Mouse (Mus musculus) limb, embryonic 12.5 days (tissue): ENCODE results near the gene Col6a1. TPM values are rescaled to one million over a fixed set of nuclear protein-coding genes. Genes with fewer than 3 reads are reported as not detected.

Source experiments
- ATAC-seq: fragments of 200-750 bp; cut with Nextera tagmentation; 2 replicates; pipeline ENCODE4 v1.8.0; 2017; ENCODE audit warnings: low read depth, moderate TSS enrichment; ENCODE audit not compliant: insufficient number of reproducible peaks, insufficient read depth, low FRiP score, low TSS enrichment
- H3K27ac ChIP-seq: fragments of 300-500 bp; sonication (generic); 2 replicates; pipeline ENCODE4 v1.5.1; 2016; ENCODE audit warnings: mild to moderate bottlenecking, moderate library complexity
- H3K27me3 ChIP-seq: fragments of 300-500 bp; sonication (generic); 2 replicates; pipeline ENCODE4 v1.6.1; 2016; ENCODE audit warnings: mild to moderate bottlenecking, moderate library complexity
- H3K36me3 ChIP-seq: fragments of 300-500 bp; sonication (generic); 2 replicates; pipeline ENCODE4 v1.6.1; 2016; ENCODE audit warnings: mild to moderate bottlenecking, moderate library complexity
- H3K4me1 ChIP-seq: fragments of 300-500 bp; sonication (generic); replicated peaks from 2 replicates; pipeline ENCODE4 v1.6.1; 2016
- H3K4me2 ChIP-seq: fragments of 300-500 bp; sonication (generic); 2 replicates; pipeline ENCODE4 v1.6.1; 2016; ENCODE audit warnings: mild to moderate bottlenecking, moderate library complexity
- H3K4me3 ChIP-seq: fragments of 300-500 bp; sonication (generic); replicated peaks from 2 replicates; pipeline ENCODE4 v1.5.1; 2016; ENCODE audit warnings: mild to moderate bottlenecking
- H3K9ac ChIP-seq: fragments of 300-500 bp; sonication (generic); replicated peaks from 2 replicates; pipeline ENCODE4 v1.6.1; 2016; ENCODE audit warnings: mild to moderate bottlenecking, moderate library complexity
- H3K9me3 ChIP-seq: fragments of 300-500 bp; sonication (generic); 2 replicates; pipeline ENCODE4 v1.6.1; 2016; ENCODE audit warnings: mild to moderate bottlenecking, moderate library complexity
- WGBS: fragments of 180-500 bp; shearing (Covaris S2); methylation state at CpG from one replicate; pipeline ENCODE4 v1.1.7; 2016; 5-methylcytosine and 5-hydroxymethylcytosine counted together
- polyA plus RNA-seq: library from polyadenylated mRNA; unstranded; fragments of >200 nt; fragmentation: Nextera tagmentation; extraction: Ambion mirVana; gene quantifications from 2 replicates; pipeline ENCODE4 v1.2.1, GENCODE M21; 2016

Gene Col6a1
- polyA plus RNA-seq, 1 experiment from 2014 or later: 40.1 TPM

- Histone ChIP-seq H3K4me3 (no peak overlapping the region), H3K36me3 (no peaks in the 10 kb centered on the region), H3K27me3 (no peaks in the 10 kb centered on the region), H3K9me3 (no peaks in the 10 kb centered on the region), H3K4me1 (peaks cover 47% of the 10 kb centered on the region), H3K4me2 (no peak overlapping the region), H3K9ac (no peak overlapping the region), H3K27ac (no peak overlapping the region)
- WGBS: under 1% methylated on average over 4 of the region's 4 CpGs
- ATAC-seq: no peak
Measured at GRCm38 (mm10) chr10:76734979-76735378, 9.0 kb upstream of the Col6a1 start.

GRCm38 (mm10) chr10:76733677-76734068, 7.7 kb upstream of the Col6a1 start:
- Histone ChIP-seq H3K4me1 (peaks cover 52% of the 10 kb centered on the region), H3K9ac (peak overlapping the region; percentile 51), H3K4me3 (peak overlapping the region; percentile 25), H3K27ac (peak overlapping the region; percentile 96), H3K27me3 (no peaks in the 10 kb centered on the region), H3K4me2 (peak overlapping the region; percentile 53), H3K9me3 (no peaks in the 10 kb centered on the region), H3K36me3 (no peaks in the 10 kb centered on the region)
- WGBS: 38% methylated on average over 3 of the region's 3 CpGs
- ATAC-seq: no peak

GRCm38 (mm10) chr10:76732881-76733676, 7.1 kb upstream of the Col6a1 start:
- H3K4me3 ChIP-seq: peak overlapping the region; percentile 25
- H3K27me3 ChIP-seq: no peaks in the 10 kb centered on the region
- WGBS: 5% methylated on average over 17 of the region's 17 CpGs
- H3K9me3 ChIP-seq: no peaks in the 10 kb centered on the region
- H3K9ac ChIP-seq: peak overlapping the region; percentile 51
- peak overlapping the region; percentile 96 for H3K27ac ChIP-seq
- ATAC-seq: peak; percentile 89
- peaks cover 58% of the 10 kb centered on the region for H3K4me1 ChIP-seq
- H3K36me3 ChIP-seq: no peaks in the 10 kb centered on the region
- H3K4me2 ChIP-seq: peak overlapping the region; percentile 53

- Histone ChIP-seq H3K9me3 (no peaks in the 10 kb centered on the region), H3K4me1 (peaks cover 59% of the 10 kb centered on the region), H3K9ac (no peak overlapping the region; the same call in 1 of the 2 replicates), H3K4me3 (no peak overlapping the region), H3K27ac (peak overlapping the region; percentile 96), H3K36me3 (no peaks in the 10 kb centered on the region), H3K4me2 (peak overlapping the region; percentile 53), H3K27me3 (no peaks in the 10 kb centered on the region)
- WGBS: 60% methylated on average over 6 of the region's 6 CpGs
- ATAC-seq: no peak
Measured at GRCm38 (mm10) chr10:76732391-76732790, 6.4 kb upstream of the Col6a1 start.

GRCm38 (mm10) chr10:76731621-76732239, 5.8 kb upstream of the Col6a1 start:
- no peak for ATAC-seq
- Histone ChIP-seq H3K27me3 (no peaks in the 10 kb centered on the region), H3K9ac (no peak overlapping the region), H3K9me3 (no peaks in the 10 kb centered on the region), H3K4me1 (peaks cover 59% of the 10 kb centered on the region), H3K36me3 (no peaks in the 10 kb centered on the region), H3K4me3 (no peak overlapping the region), H3K4me2 (no peak overlapping the region), H3K27ac (peak overlapping the region; percentile 96)
- 63% methylated on average over 20 of the region's 20 CpGs for WGBS

GRCm38 (mm10) chr10:76729631-76730620, 4.0 kb upstream of the Col6a1 start:
- 78% methylated on average over 19 of the region's 19 CpGs for whole genome bisulfite sequencing
- H3K4me3 ChIP-seq: no peak overlapping the region
- H3K9ac ChIP-seq: no peak overlapping the region
- H3K27ac ChIP-seq: no peak overlapping the region
- no peaks in the 10 kb centered on the region for H3K36me3 ChIP-seq
- H3K9me3 ChIP-seq: no peaks in the 10 kb centered on the region
- no peak overlapping the region for H3K4me2 ChIP-seq
- H3K4me1 ChIP-seq: peaks cover 70% of the 10 kb centered on the region
- no peak for ATAC-seq
- no peaks in the 10 kb centered on the region for H3K27me3 ChIP-seq

- WGBS: 13% methylated on average over 11 of the region's 11 CpGs
- Histone ChIP-seq H3K27ac (no peak overlapping the region), H3K4me2 (peak overlapping the region; percentile 23; the same call in 1 of the 2 replicates), H3K4me3 (no peak overlapping the region), H3K27me3 (no peaks in the 10 kb centered on the region), H3K9me3 (no peaks in the 10 kb centered on the region), H3K9ac (no peak overlapping the region), H3K4me1 (peaks cover 62% of the 10 kb centered on the region), H3K36me3 (peaks cover under 1% of the 10 kb centered on the region; the same call in 1 of the 2 replicates)
- ATAC-seq: no peak
Measured at GRCm38 (mm10) chr10:76728369-76728768, 2.4 kb upstream of the Col6a1 start.

- Histone ChIP-seq H3K4me3 (no peak overlapping the region), H3K36me3 (peaks cover 11% of the 10 kb centered on the region), H3K9me3 (no peaks in the 10 kb centered on the region), H3K27me3 (no peaks in the 10 kb centered on the region), H3K9ac (no peak overlapping the region), H3K27ac (no peak overlapping the region), H3K4me2 (no peak overlapping the region), H3K4me1 (peaks cover 52% of the 10 kb centered on the region)
- 85% methylated on average over 7 of the region's 7 CpGs for WGBS
- no peak for ATAC-seq
Measured at GRCm38 (mm10) chr10:76727301-76727700, 1.3 kb upstream of the Col6a1 start.

GRCm38 (mm10) chr10:76726866-76727265, 898 bp upstream of the Col6a1 start:
- Histone ChIP-seq H3K27me3 (no peaks in the 10 kb centered on the region), H3K9ac (no peak overlapping the region), H3K9me3 (no peaks in the 10 kb centered on the region), H3K4me2 (no peak overlapping the region), H3K27ac (no peak overlapping the region), H3K4me3 (no peak overlapping the region), H3K36me3 (peaks cover 16% of the 10 kb centered on the region), H3K4me1 (peaks cover 47% of the 10 kb centered on the region)
- 99% methylated on average over 4 of the region's 4 CpGs for WGBS
- no peak for ATAC-seq

GRCm38 (mm10) chr10:76725097-76725496, 871 bp downstream of the Col6a1 start:
- no peak for ATAC-seq
- Histone ChIP-seq H3K4me2 (peak overlapping the region; percentile 59), H3K4me3 (peak overlapping the region; percentile 41), H3K9ac (peak overlapping the region; percentile 67), H3K9me3 (no peaks in the 10 kb centered on the region), H3K4me1 (peaks cover 34% of the 10 kb centered on the region), H3K27me3 (no peaks in the 10 kb centered on the region), H3K36me3 (peaks cover 32% of the 10 kb centered on the region), H3K27ac (peak overlapping the region; percentile 65)
- WGBS: 87% methylated on average over 2 of the region's 2 CpGs
